Mouse (Mus musculus): ENCODE data around the gene Exosc2. TPM values are rescaled to one million over a fixed set of nuclear protein-coding genes. Genes with fewer than 3 reads are reported as not detected.

The Exosc2 gene
- total and polyA plus RNA-seq, 3 experiments, result 128 to 219 (median 172) TPM

DNA sequence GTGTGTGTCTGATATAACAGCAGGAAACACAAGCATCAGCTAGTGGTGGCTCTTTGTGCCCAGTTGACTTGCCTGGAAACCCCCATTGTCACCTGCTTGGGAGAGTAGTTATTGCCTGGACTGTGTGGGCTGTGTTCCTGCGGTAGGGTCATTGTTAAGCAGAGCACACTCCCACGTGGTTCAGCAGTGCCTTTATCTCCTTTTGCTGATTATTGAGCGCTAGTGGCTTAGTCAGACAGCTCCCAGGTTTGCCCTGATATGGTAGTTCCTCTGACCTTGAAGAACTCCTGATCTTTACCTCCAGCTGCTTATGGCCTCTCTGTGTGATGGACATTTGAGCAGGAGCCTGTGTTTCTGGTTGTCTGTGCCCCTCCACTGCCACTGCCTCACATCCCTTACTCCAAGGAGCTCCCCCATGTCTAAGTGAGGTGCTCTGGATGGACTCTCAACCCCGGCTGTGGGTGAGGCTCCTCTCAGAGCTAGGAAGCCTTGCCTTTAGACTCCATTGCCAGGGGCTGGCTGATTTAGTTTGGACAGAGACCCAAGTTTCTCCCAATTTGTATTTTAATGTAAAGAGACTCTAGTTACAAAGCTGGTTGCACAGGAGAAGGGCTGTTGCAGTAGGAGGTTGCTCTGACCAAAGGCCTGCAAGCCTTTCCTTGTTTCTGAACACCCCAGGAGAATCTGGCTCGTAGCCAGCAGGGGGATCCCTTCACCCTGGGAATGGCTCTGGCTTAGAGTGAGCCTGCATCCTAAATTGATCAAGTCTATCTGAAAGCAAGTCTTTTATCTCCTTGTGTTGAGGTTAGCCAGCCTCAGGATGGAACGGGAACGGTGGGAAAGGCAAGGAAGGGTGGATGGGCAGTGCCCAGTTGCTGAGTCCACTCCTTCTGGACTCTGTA, 30.3 kb downstream of the Exosc2 start (continued):
- no peak for TF ChIP-seq NRF1 (IDR thresholded peaks at IDR 0.05; ENCODE audit: insufficient read depth, low read depth, low read length, poor library complexity, severe bottlenecking)
- TF ChIP-seq TAL1 (IDR thresholded peaks at IDR 0.05; ENCODE audit: low read length), result no peak
- TF ChIP-seq ZKSCAN1 (IDR thresholded peaks at IDR 0.05; ENCODE audit: low read depth, low read length), result no peak

DNA sequence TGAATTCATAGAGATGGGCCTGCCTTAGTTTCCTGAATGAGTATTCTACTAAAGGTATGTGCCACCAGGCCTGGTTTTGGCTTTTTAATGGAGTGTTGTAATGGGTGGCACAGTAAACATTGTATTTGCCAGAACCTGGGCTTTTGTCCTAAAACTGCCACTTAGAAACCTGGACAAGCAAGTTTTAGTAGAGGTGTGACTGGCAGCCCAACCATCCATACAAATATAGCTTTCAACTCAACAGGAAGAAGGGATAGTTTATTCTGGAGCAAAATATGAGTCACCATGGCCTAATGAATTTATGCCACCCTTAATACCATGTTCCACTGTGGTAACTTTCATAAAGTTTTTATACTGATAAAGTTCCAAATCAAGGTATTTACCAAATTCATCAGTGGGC, 32.7 kb downstream of the Exosc2 start:
- Histone ChIP-seq H3K9me3 (replicated peaks; ENCODE audit: insufficient read depth, low read length) (no peaks in the 10 kb centered on the region), H3K9ac (ENCODE audit: control insufficient read depth, low read depth, low read length, poor library complexity, severe bottlenecking) (no peak overlapping the region), H3K4me3 (ENCODE audit: control insufficient read depth in 1 of 2, insufficient read depth in 1 of 2, low read depth in 2 of 2, low read length in 2 of 2) (no peak overlapping the region), H3K36me3 (ENCODE audit: control insufficient read depth in 1 of 2, insufficient read depth in 2 of 2, low read length in 2 of 2) (peaks cover 0 to 18% of the 10 kb centered on the region in 2 experiments; a peak in 2 of 4 replicates), H3K27ac (ENCODE audit: control insufficient read depth, low read depth, low read length) (no peak overlapping the region), H3K4me1 (ENCODE audit: control insufficient read depth in 1 of 2, insufficient read depth in 2 of 2, low read length in 2 of 2) (peaks cover 10 to 18% of the 10 kb centered on the region in 2 experiments; a peak in 3 of 4 replicates), H3K79me2 (ENCODE audit: control insufficient read depth, insufficient read depth, low read length, poor library complexity) (no peaks in the 10 kb centered on the region), H3K27me3 (ENCODE audit: control insufficient read depth in 1 of 2, insufficient read depth in 2 of 2, low read length in 2 of 2) (no peaks in the 10 kb centered on the region)
- TF ChIP-seq GATA1 (IDR thresholded peaks at IDR 0.05; ENCODE audit: low read depth, low read length), result no peak
- TF ChIP-seq NRF1 (IDR thresholded peaks at IDR 0.05; ENCODE audit: insufficient read depth, low read depth, low read length, poor library complexity, severe bottlenecking), result no peak
- no peak for TF ChIP-seq MAFK (IDR thresholded peaks at IDR 0.05; ENCODE audit: borderline replicate concordance, low read depth, low read length)
- no peak for TF ChIP-seq EP300 (IDR thresholded peaks at IDR 0.05; ENCODE audit: low read depth in 1 of 2, low read length in 2 of 2)
- no peak for TF ChIP-seq TCF12 (IDR thresholded peaks at IDR 0.05; ENCODE audit: low read depth, low read length)
- no peak for TF ChIP-seq POLR2AphosphoS5 (IDR thresholded peaks at IDR 0.05; ENCODE audit: borderline replicate concordance, low read depth, low read length)
- TF ChIP-seq RCOR1 (IDR thresholded peaks at IDR 0.05; ENCODE audit: low read depth, low read length), result no peak
- no peak for TF ChIP-seq USF1 (IDR thresholded peaks at IDR 0.05; ENCODE audit: low read depth, low read length)
- no peak for TF ChIP-seq GABPA (IDR thresholded peaks at IDR 0.05; ENCODE audit: low read depth, low read length)
- TF ChIP-seq MYC (IDR thresholded peaks at IDR 0.05; ENCODE audit: low read depth, low read length), result no peak
- no peak for TF ChIP-seq MXI1 (IDR thresholded peaks at IDR 0.05; ENCODE audit: low read depth, low read length)
- DNase-seq (ENCODE audit: low read depth, low spot score), result no peak

DNA sequence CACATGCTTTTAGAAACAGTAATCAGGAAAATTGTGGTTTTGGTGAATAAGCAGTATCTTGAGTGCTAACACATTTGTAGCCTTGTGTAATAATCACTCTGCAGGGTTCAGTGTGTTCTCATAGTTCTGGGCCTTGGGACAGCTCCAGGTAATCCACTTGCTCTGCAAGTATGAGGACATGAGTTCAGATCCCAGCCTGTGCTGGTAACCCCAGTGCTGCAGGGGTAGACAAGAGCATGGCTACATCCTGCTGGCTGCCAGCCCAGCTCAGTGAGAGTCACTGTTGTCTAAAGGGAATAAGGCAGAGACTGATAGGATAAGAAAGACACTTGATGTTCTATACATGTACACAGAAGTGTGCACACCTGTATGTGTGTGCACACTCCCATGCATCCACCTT, 35.4 kb downstream of the Exosc2 start:
- H3K27me3 ChIP-seq (ENCODE audit: control insufficient read depth in 1 of 2, insufficient read depth in 2 of 2, low read length in 2 of 2), result no peaks in the 10 kb centered on the region
- no peaks in the 10 kb centered on the region for H3K9me3 ChIP-seq (replicated peaks; ENCODE audit: insufficient read depth, low read length)
- peaks cover 0 to 4% of the 10 kb centered on the region in 2 experiments; a peak in 3 of 4 replicates for H3K36me3 ChIP-seq (ENCODE audit: control insufficient read depth in 1 of 2, insufficient read depth in 2 of 2, low read length in 2 of 2)
- TF ChIP-seq MAZ (IDR thresholded peaks at IDR 0.05; ENCODE audit: low read depth, low read length), result no peak
- no peak overlapping the region for H3K4me3 ChIP-seq (ENCODE audit: control insufficient read depth in 1 of 2, insufficient read depth in 1 of 2, low read depth in 2 of 2, low read length in 2 of 2)
- no peaks in the 10 kb centered on the region for H3K79me2 ChIP-seq (ENCODE audit: control insufficient read depth, insufficient read depth, low read length, poor library complexity)
- DNase-seq (ENCODE audit: low read depth, low spot score), result peak; percentile 64
- no peak overlapping the region for H3K9ac ChIP-seq (ENCODE audit: control insufficient read depth, low read depth, low read length, poor library complexity, severe bottlenecking)
- H3K27ac ChIP-seq (ENCODE audit: control insufficient read depth, low read depth, low read length), result no peak overlapping the region
- peaks cover 7 to 8% of the 10 kb centered on the region in 2 experiments; a peak in 3 of 4 replicates for H3K4me1 ChIP-seq (ENCODE audit: control insufficient read depth in 1 of 2, insufficient read depth in 2 of 2, low read length in 2 of 2)

Data from MEL (cell line).